Mouse (Mus musculus): ENCODE measurements around the gene 4930455H04Rik.
A peak's percentile ranks its signal among the peaks of the same experiment; 100 is the strongest.

Gene 4930455H04Rik

GRCm38 (mm10) chr3:116967967-116968366 is at the start of gene 4930455H04Rik:
TSS of gene 4930455H04Rik (plus strand) at chr3:116968267.
- DNase-seq (ENCODE audit: low read depth) = no peak

DNA sequence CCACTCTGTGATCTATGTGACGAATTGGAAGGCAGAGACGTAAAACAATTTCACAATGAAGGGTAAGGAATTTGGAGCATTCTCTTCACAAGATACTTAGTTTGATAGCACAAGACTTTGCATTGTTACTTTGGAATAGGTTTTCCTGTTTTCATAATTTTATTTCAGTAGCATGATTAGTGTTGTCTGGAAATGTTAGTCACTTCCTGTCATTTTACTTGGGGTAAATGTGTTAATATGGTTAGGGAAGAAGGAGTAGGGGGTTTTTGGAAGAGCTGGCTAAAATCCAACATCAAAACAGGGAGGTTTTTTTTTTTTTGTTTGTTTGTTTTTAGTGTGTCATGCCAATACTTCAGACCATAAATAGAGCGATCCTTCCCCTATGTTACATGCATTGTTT is 46.5 kb upstream of the 4930455H04Rik start:
- DNase-seq (ENCODE audit: low read depth) = no peak

DNA sequence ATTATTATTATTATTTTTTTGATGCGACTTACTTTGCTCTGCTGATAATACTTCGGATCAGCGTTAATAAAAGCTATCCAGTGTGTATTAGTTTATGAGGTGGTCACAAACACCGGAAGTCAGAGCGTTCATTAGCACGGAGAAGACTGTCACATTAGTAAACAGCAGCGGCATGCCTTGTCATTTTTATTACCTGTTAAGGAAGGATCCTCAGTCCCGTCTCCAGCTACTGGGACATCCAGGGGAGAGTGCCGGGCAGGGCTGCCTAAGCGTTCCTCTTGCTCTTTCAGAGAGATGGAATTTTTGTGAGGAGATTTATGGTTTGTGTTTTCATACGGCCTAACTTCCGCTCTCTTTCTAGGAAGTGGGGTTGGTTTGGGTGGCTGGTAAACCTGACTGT is 45.0 kb upstream of the 4930455H04Rik start:
- DNase-seq (ENCODE audit: low read depth) = no peak

DNA sequence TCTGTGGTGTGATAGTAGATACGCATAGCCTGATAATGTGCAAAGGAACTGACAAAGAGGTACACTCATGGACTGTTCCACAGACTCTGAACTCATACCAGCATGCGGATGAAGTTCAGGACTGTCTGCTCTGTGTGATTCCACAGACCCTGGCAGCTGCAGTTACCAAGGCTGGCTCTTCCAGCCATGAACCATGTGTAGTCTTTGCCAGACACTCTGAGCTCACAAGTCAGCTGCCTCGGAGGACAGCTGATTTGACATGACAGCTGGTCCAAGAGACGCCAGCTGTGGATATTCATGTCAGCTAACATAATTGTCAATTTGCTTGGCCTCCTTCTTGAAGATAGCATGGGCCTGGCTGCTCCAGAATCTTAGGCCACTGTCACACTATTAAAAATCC is 39.1 kb upstream of the 4930455H04Rik start:
- no peak for DNase-seq (ENCODE audit: low read depth)

- DNase-seq (ENCODE audit: low read depth) = no peak
These were observed 34.9 kb upstream of the 4930455H04Rik start for GRCm38 (mm10) chr3:116933158-116933557.

GRCm38 (mm10) chr3:116936934-116937691 is 31.0 kb upstream of the 4930455H04Rik start:
- no peak for DNase-seq (ENCODE audit: low read depth)

- no peak for DNase-seq (ENCODE audit: low read depth)
These were observed 27.1 kb upstream of the 4930455H04Rik start for GRCm38 (mm10) chr3:116940804-116941558.

DNA sequence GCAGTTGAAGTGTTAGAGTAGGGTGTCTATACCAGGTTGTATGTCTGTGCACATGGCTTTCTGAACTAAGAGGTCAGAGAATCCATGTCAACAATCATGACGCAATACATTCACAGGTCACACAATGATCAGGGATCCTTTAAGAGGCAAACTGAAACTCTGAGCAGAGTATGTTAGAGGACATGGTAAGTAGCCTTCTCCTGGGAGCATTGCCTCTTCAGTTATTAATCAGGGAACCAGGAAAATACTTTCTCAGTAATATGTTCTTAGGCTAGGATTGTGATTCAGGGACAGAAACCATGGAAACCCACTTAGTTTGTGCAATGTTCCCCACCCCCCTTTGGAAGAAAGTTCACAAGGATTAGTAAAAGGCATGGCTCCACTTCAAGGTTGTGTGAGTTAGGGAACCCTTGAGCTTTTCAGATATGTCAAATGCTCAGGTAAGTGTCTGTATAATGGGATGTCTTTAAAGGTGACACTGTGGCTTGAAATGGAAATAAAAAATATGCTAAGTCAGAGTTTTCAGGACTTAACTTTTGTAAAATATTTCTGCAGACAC is 26.4 kb upstream of the 4930455H04Rik start:
- no peak for DNase-seq (ENCODE audit: low read depth)

DNA sequence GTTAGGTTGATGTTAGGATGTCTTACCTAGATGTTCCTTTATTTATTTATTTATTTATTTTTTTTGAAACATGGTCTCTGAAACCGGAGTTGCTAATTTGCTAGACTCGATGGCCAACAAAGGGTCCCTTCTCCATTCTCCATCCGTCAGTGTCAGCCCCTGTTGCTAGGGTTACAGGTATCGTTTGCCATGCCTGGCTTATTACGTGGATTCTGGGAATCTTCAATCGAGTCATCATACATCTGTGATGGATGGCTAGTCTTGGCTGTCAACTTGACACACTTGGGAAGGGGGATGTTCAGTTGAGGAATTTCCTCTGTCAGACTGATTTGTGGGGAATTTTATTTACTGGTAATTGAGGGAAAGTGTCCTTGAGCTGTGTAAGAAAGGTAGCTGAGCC is 25.3 kb upstream of the 4930455H04Rik start:
- DNase-seq (ENCODE audit: low read depth) = no peak

GRCm38 (mm10) chr3:116943422-116943821 is 24.6 kb upstream of the 4930455H04Rik start:
- no peak for DNase-seq (ENCODE audit: low read depth)

DNA sequence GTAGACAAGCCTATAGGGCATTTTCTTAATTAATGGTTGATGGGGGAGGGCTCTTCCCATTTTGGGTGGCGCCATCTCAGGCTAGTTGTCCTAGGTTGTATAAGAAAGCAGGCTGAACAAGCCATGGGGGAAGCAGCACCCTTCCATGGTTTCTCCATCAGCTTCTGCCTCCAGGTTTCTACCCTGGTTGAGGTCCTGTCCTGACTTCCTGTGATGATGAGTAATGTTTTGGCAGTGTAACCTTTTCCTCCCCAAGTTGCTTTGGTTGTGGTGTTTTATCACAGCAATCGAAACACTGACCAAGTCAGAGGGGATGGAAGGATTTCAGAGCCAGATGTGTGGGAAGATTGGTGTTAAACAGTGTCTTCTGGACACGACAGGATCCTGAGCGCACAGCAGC is 21.6 kb upstream of the 4930455H04Rik start:
- DNase-seq (ENCODE audit: low read depth) = peak; percentile 29

DNA sequence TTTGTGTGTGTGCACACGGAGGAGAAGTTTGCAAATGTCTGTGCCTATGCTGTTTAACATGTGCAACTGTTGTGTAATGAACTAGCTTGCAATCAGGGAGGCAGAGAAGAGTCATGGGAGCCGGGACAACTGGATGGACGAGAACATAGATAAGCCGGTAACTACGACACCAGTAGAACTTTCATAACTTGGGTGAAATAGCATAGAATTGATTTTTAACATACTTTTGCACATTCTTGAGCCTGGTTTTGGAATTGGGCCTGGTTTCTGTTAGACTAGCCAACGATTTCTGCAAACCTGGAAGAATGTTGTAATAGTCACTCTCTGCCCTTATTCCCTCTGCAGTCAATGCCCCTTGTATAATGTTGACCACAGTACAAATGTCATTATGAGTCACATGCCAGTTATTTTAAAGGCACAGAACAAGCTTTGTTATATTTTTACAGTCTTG is 17.4 kb upstream of the 4930455H04Rik start:
- DNase-seq (ENCODE audit: low read depth) = peak; percentile 39

- no peak for DNase-seq (ENCODE audit: low read depth)
These were observed 16.6 kb upstream of the 4930455H04Rik start for GRCm38 (mm10) chr3:116951489-116951888.

- no peak for DNase-seq (ENCODE audit: low read depth)
These were observed 15.7 kb upstream of the 4930455H04Rik start for GRCm38 (mm10) chr3:116952242-116952899.

GRCm38 (mm10) chr3:116953366-116953765 is 14.7 kb upstream of the 4930455H04Rik start:
- no peak for DNase-seq (ENCODE audit: low read depth)

DNA sequence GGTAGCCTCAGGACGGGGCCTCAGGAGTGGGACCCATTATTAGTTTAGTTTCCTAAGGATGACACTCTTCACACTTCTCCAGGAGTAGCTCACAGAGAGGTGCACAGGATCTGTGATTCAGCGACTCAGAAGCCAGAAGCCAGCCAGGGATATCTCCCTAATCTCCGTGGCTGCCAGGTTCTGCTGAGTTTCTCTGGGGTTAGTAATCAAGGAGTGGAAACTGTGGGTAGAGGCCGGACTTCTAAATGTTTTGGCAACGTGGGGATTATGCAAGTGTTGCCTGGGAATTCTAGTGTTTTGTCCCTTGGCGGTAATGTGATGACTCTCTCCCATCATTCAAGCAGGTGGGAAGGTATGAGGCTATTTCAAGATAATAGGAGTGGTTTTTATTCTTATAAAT is 13.0 kb upstream of the 4930455H04Rik start:
- DNase-seq (ENCODE audit: low read depth) = no peak

- no peak for DNase-seq (ENCODE audit: low read depth)
These were observed 7.7 kb upstream of the 4930455H04Rik start for GRCm38 (mm10) chr3:116960414-116960813.

DNA sequence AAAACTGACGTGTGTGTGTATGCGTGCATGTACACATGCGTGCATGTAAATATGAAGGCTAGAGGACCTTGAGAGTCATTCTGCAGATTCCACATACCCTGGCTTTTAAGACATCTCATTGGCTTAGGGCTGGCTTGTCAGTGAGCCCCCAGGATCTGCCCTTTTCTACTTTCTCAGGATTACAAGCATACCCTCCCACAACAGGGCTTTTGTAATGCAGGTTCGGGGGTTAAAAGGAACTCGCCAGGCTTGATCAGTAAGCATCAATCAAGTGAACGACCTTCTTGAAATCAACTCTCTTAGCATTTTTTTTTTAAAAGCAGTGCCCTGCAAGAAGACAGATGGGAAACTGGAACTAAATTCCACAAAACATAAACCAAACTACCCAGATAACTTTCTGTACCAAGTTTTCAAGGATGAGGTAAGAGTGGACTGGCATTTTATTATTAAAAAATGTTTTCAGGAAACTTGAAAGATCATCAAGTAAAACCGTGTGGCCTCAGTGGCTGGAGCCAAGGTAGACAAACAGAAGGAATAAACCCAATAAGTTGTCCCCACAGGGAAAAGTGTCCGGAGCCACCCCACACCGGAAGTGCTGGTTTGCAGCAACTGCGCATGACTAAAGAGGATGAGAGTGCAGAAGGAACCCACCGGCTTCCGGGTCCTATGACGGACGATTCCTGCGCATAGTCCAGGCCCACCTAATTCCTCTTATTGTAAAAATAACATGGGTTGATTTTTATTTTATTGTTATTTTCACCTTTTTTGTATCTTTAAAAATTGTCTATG is 6.5 kb upstream of the 4930455H04Rik start:
- DNase-seq (ENCODE audit: low read depth) = no peak

DNA sequence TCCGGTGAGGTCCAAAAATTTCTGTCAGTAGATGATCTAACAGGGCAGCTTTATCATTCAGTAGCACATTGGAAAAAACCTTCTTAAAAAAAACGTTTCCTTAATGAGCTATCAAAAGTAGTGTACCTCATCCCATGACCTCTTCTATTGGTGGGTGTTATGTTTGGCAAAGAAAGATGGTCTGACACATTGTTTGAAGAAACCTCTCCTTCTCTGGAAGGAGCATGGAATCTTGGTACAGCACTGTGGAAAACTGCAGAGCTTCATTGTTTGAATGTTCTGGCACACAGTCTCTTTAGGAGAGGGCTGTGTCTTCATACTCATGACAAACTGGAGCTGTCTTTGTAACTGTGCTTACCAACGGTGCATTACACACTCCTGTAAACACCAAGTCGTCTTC is 4.9 kb upstream of the 4930455H04Rik start:
- no peak for DNase-seq (ENCODE audit: low read depth)

DNA sequence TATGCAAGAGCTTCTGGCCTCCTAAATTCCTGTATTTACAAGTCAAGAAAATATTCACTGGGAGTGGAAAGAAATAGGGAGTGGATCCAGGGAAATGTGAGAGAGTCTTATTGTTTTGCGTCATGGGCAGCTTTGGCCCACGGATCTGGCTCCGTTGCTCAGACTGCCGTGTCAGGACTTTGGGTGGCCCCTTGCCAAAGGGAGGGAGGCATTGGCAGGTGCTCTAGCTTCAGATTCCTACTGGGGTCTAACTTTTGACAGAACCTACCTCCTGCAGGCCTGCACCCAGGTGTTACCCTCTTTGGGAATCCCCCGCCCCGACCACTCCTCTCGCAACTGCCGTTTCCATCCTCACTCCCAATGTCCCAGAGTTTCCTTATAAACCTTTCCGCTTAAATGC is 3.6 kb upstream of the 4930455H04Rik start:
- no peak for DNase-seq (ENCODE audit: low read depth)

DNA sequence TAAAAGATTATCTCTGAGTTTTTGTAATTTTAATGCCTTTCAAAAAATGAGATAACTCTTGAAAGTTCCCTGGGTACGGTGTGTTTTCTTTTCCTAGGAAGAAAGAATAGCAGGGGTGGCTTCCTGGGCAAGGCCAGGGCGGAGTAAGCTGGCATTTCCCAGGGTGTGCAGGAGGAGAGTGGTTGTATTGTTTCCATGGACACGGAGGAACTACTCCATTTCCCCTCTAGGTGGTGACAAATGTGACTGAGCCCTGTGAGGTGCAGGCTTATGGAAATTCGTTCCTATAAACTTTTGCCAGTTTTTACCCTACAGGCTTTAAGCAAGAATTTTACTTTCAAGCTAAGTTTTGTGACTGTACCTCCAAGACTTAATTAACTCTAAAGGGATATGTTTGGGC is 1.8 kb upstream of the 4930455H04Rik start:
- peak; percentile 53 for DNase-seq (ENCODE audit: low read depth)

DNA sequence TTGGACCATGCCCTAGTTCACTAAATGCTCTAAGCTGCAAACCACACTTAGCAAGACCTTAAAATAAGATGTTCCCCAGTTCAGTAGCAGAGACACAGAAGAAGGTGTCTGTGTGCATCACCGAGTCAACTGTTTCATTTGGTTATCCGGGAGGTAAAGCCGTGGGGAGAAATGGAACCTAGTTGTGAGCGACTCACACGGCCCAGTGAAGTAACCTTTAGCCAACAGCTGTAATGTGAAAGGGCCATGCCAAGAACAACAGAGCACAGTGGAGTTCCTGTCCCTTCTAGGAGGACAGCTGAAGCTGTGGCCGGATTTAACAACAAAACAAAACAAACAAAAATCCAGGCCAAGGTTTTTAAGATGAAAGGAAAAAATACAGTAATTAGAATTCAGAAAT is 1.3 kb upstream of the 4930455H04Rik start:
- no peak for DNase-seq (ENCODE audit: low read depth)

Measured in 416B (cell line).